Comparison of ENCODE assay signal across 11 mouse cellular contexts in genomic region chr12:8348733-8349513, GRCm38 (mm10). TPM values are rescaled to one million over a fixed set of nuclear protein-coding genes. Genes with fewer than 3 reads are reported as not detected.
DNase-seq lines count a peak whose midpoint lies in the region; ATAC-seq and TF ChIP-seq lines count a peak whose summit lies in the region.
"Had no signal": no experiment of that assay in that cellular context is flagged by ENCODE, and none has a peak within 500 bp of the region (broad histone marks: within the 10 kb centered on the region; RNA-seq: fewer than 3 reads in every experiment).

No protein-coding gene starts in this region.

- peak; percentile 30 to 50 for DNase-seq in heart, adult 2 months
- DNase-seq in heart, postnatal 4 days, result no peak
- DNase-seq in midbrain, embryonic 11.5 days (ENCODE audit: low spot score, missing footprints), result no peak
- peak; percentile 55 to 75 for DNase-seq in lung, adult 18-20 months
- no peak for DNase-seq in stomach, postnatal 0 days (ENCODE audit: low spot score)
- no peak for DNase-seq in left cerebral cortex, adult 18-20 months (ENCODE audit: low spot score in 2 of 2)
- DNase-seq: heart, postnatal 10 days; left cerebral cortex, postnatal 4 days had no signal

- H3K4me2 ChIP-seq in midbrain, embryonic 11.5 days, result no peak overlapping the region
- H3K4me2 ChIP-seq in midbrain, embryonic 15.5 days, result no peak overlapping the region
- H3K4me2 ChIP-seq in stomach, postnatal 0 days (replicated peaks; ENCODE audit: low read depth), result no peak overlapping the region
- H3K4me2 ChIP-seq in forebrain, embryonic 15.5 days (replicated peaks), result no peak overlapping the region

- 57% methylated on average over 9 of the region's 9 CpGs for WGBS in heart, adult 2 months
- 74% methylated on average over 9 of the region's 9 CpGs for WGBS in midbrain, embryonic 11.5 days
- 65% methylated on average over 9 of the region's 9 CpGs for WGBS in midbrain, embryonic 15.5 days
- 57% methylated on average over 9 of the region's 9 CpGs for WGBS in stomach, postnatal 0 days
- WGBS in forebrain, embryonic 15.5 days, result 76% methylated on average over 9 of the region's 9 CpGs

- no peak overlapping the region for H3K9ac ChIP-seq in heart, adult 2 months (ENCODE audit: low read depth, low read length)
- no peak overlapping the region for H3K9ac ChIP-seq in midbrain, embryonic 11.5 days (ENCODE audit: low read length)
- H3K9ac ChIP-seq in midbrain, embryonic 15.5 days, result no peak overlapping the region
- H3K9ac ChIP-seq in stomach, postnatal 0 days (ENCODE audit: low read length), result no peak overlapping the region
- H3K9ac ChIP-seq in forebrain, embryonic 15.5 days (replicated peaks), result no peak overlapping the region

- H3K27me3 ChIP-seq in heart, adult 2 months (ENCODE audit: control insufficient read depth, insufficient read depth, low read length), result no peaks in the 10 kb centered on the region
- H3K27me3 ChIP-seq in midbrain, embryonic 11.5 days (ENCODE audit: control insufficient read depth, insufficient read depth, low read length), result no peaks in the 10 kb centered on the region
- no peaks in the 10 kb centered on the region for H3K27me3 ChIP-seq in midbrain, embryonic 15.5 days (replicated peaks)
- no peaks in the 10 kb centered on the region for H3K27me3 ChIP-seq in stomach, postnatal 0 days (ENCODE audit: control insufficient read depth, insufficient read depth, low read length)
- no peaks in the 10 kb centered on the region for H3K27me3 ChIP-seq in forebrain, embryonic 15.5 days

- H3K9me3 ChIP-seq in midbrain, embryonic 11.5 days (ENCODE audit: control insufficient read depth, low read length), result no peaks in the 10 kb centered on the region
- no peaks in the 10 kb centered on the region for H3K9me3 ChIP-seq in midbrain, embryonic 15.5 days
- H3K9me3 ChIP-seq in stomach, postnatal 0 days (ENCODE audit: control insufficient read depth, low read length), result no peaks in the 10 kb centered on the region
- H3K9me3 ChIP-seq in forebrain, embryonic 15.5 days, result no peaks in the 10 kb centered on the region

- no peak for TF ChIP-seq POLR2A in heart, adult 2 months (IDR thresholded peaks at IDR 0.05; ENCODE audit: insufficient read depth, low read depth, low read length)

- no peak for TF ChIP-seq EP300 in heart, adult 2 months (IDR thresholded peaks at IDR 0.05; ENCODE audit: insufficient read depth, low read depth, low read length)
- TF ChIP-seq EP300 in stomach, postnatal 0 days (optimal IDR thresholded peaks at IDR 0.05), result no peak

- 0 out of 2 replicates have a peak, but pooled peaks have one; percentile 12 for ATAC-seq in midbrain, embryonic 11.5 days (ENCODE audit: low FRiP score)
- ATAC-seq in midbrain, embryonic 15.5 days (replicated peaks), result no peak
- ATAC-seq in stomach, postnatal 0 days (ENCODE audit: low FRiP score, low TSS enrichment), result no peak
- no peak for ATAC-seq in forebrain, embryonic 15.5 days (replicated peaks)

- no peak for TF ChIP-seq CTCF in heart, adult 2 months (IDR thresholded peaks at IDR 0.05)
- no peak for TF ChIP-seq CTCF in stomach, postnatal 0 days (IDR thresholded peaks at IDR 0.05; ENCODE audit: low read depth)

- H3K27ac ChIP-seq in heart, adult 2 months, result peak overlapping the region; percentile 55
- no peak overlapping the region for H3K27ac ChIP-seq in midbrain, embryonic 11.5 days (ENCODE audit: low read depth, low read length)
- H3K27ac ChIP-seq in midbrain, embryonic 15.5 days, result no peak overlapping the region
- H3K27ac ChIP-seq in stomach, postnatal 0 days (replicated peaks), result peak overlapping the region; percentile 40; the same call in 1 of the 2 replicates
- no peak overlapping the region for H3K27ac ChIP-seq in forebrain, embryonic 15.5 days (replicated peaks)

- intact Hi-C loops in heart, adult 2 months (cut with DNase I), result no loop called here

- peaks cover 50% of the 10 kb centered on the region for H3K4me1 ChIP-seq in heart, adult 2 months (ENCODE audit: control insufficient read depth, insufficient read depth, low read length)
- H3K4me1 ChIP-seq in midbrain, embryonic 11.5 days (ENCODE audit: control insufficient read depth, insufficient read depth, low read length), result peaks cover 4% of the 10 kb centered on the region; the same call in 1 of the 2 replicates
- H3K4me1 ChIP-seq in midbrain, embryonic 15.5 days, result no peaks in the 10 kb centered on the region
- no peaks in the 10 kb centered on the region for H3K4me1 ChIP-seq in stomach, postnatal 0 days (replicated peaks; ENCODE audit: control insufficient read depth, insufficient read depth)
- H3K4me1 ChIP-seq in forebrain, embryonic 15.5 days, result no peaks in the 10 kb centered on the region

- peaks cover 6% of the 10 kb centered on the region; the same call in 1 of the 2 replicates for H3K36me3 ChIP-seq in heart, adult 2 months (ENCODE audit: control insufficient read depth, insufficient read depth, low read length)
- no peaks in the 10 kb centered on the region for H3K36me3 ChIP-seq in midbrain, embryonic 11.5 days (ENCODE audit: control insufficient read depth, insufficient read depth, low read length)
- no peaks in the 10 kb centered on the region for H3K36me3 ChIP-seq in midbrain, embryonic 15.5 days (replicated peaks)
- H3K36me3 ChIP-seq in stomach, postnatal 0 days (ENCODE audit: control insufficient read depth, insufficient read depth, low read length), result no peaks in the 10 kb centered on the region
- H3K36me3 ChIP-seq in forebrain, embryonic 15.5 days, result no peaks in the 10 kb centered on the region

- H3K4me3 ChIP-seq in heart, adult 2 months, result no peak overlapping the region
- H3K4me3 ChIP-seq in midbrain, embryonic 11.5 days (ENCODE audit: low read depth, low read length), result no peak overlapping the region
- H3K4me3 ChIP-seq in midbrain, embryonic 15.5 days, result no peak overlapping the region
- no peak overlapping the region for H3K4me3 ChIP-seq in stomach, postnatal 0 days (ENCODE audit: low read depth, low read length)
- no peak overlapping the region for H3K4me3 ChIP-seq in forebrain, embryonic 15.5 days

- H3K79me2 ChIP-seq in heart, adult 2 months (replicated peaks; ENCODE audit: control insufficient read depth, insufficient read depth, low read length), result no peaks in the 10 kb centered on the region

RNA-seq across cellular contexts. Expression of gene Hs1bp3, which starts 35.7 kb away (rescaled TPM):
- 10 to 100 TPM; 12.7 to 13.8 TPM for total RNA-seq in heart, adult 2 months (2021)
- polyA plus RNA-seq in heart, adult 2 months (2012; rRNA removed), result 17.3 and 20.5 TPM in 2 replicates
- 10 to 100 TPM in 1 of 2 experiments, 1 to 10 TPM in 1; 7.2 to 11.0 TPM for total RNA-seq in heart, postnatal 4 days (2021)
- 7.2 and 7.4 TPM in 2 replicates for polyA plus RNA-seq in midbrain, embryonic 11.5 days (2014; fragmentation: Nextera tagmentation; extraction: Ambion mirVana)
- 8.9 and 10.8 TPM in 2 replicates for polyA plus RNA-seq in midbrain, embryonic 15.5 days (2015; fragmentation: Nextera tagmentation; extraction: Ambion mirVana)
- 7.0 and 7.7 TPM in 2 replicates for polyA plus RNA-seq in stomach, postnatal 0 days (2015; fragmentation: Nextera tagmentation; extraction: Ambion mirVana)
- 10 to 100 TPM; 10.9 to 14.6 TPM for total RNA-seq in left cerebral cortex, adult 18-20 months (2021)
- polyA plus RNA-seq in forebrain, embryonic 15.5 days (2015; fragmentation: Nextera tagmentation; extraction: Ambion mirVana), result 11.0 and 11.6 TPM in 2 replicates

RNA-seq across cellular contexts. Expression of gene Gdf7, which starts 47.2 kb away (rescaled TPM):
- total RNA-seq in heart, adult 2 months (2021), result under 1 TPM; 0.41 to 0.84 TPM
- polyA plus RNA-seq in heart, adult 2 months (2012; rRNA removed), result 0.82 and 0.96 TPM in 2 replicates
- total RNA-seq in heart, postnatal 4 days (2021), result under 1 TPM; 0.19 to 0.25 TPM
- polyA plus RNA-seq in midbrain, embryonic 11.5 days (2014; fragmentation: Nextera tagmentation; extraction: Ambion mirVana), result 0.26 and 0.64 TPM in 2 replicates
- 0.19 and 0.23 TPM in 2 replicates for polyA plus RNA-seq in midbrain, embryonic 15.5 days (2015; fragmentation: Nextera tagmentation; extraction: Ambion mirVana)
- 0.06 TPM in 1 of 2 replicates, not detected in the other for polyA plus RNA-seq in stomach, postnatal 0 days (2015; fragmentation: Nextera tagmentation; extraction: Ambion mirVana)
- total RNA-seq in left cerebral cortex, adult 18-20 months (2021), result under 1 TPM; 0.47 to 0.93 TPM
- polyA plus RNA-seq in forebrain, embryonic 15.5 days (2015; fragmentation: Nextera tagmentation; extraction: Ambion mirVana), result 0.13 and 0.19 TPM in 2 replicates
- total RNA-seq: adrenal gland, postnatal 36 days; left cerebral cortex, postnatal 4 days had no signal

Comparison
In these comparisons a context has a peak if more than half of its experiments do, and no peak if none do; other contexts are left out.
1. DNase-seq: peak in heart, adult 2 months (2 of 2) and lung, adult 18-20 months (2 of 2); none in heart, postnatal 4 days (single experiment), midbrain, embryonic 11.5 days (single experiment), stomach, postnatal 0 days (single experiment) and left cerebral cortex, adult 18-20 months (0 of 2).
2. H3K27ac ChIP-seq: peak in heart, adult 2 months (single experiment) and stomach, postnatal 0 days (single experiment); none in midbrain, embryonic 11.5 days (single experiment), midbrain, embryonic 15.5 days (single experiment) and forebrain, embryonic 15.5 days (single experiment).